Mouse (Mus musculus) E14TG2a.4 (cell line): ENCODE measurements around the gene Itih2.

ENCODE experiments used
- CTCF ChIP-seq: conservative IDR thresholded peaks from 2 replicates; pipeline ENCODE4 v1.5.1; 2014; ENCODE audit warnings: low read length
- POU5F1 ChIP-seq: IDR thresholded peaks from 2 replicates; pipeline ENCODE4 v1.6.1; 2014; ENCODE audit warnings: low read length, borderline replicate concordance

DNA sequence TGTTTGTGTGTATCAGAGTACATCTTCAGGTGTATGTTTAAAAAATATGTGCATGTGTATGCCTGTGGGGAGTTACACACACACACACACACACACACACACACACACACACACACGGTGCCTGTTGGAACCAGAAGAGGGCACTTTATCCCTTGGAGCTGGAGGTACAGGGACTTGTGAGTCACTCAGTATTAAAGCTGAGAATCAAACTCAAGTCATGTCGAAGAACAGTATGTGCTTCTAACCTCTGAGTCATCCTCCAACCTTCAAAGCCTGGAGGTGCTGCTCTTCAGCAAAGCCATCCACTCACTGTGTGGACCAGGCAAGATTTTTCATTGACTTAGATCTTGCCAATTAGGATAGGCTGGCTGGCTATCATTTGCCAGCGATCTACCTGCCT, 9.4 kb downstream of the Itih2 start:
- no peak for TF ChIP-seq CTCF
- TF ChIP-seq POU5F1 = no peak
